Mouse (Mus musculus) cerebellum, adult 2 months (tissue): ENCODE results near the gene Yod1.

Experiments used
- CTCF ChIP-seq: fragments of 200-500 bp; IDR thresholded peaks from 2 replicates; pipeline ENCODE4 v1.5.1; 2011; ENCODE audit warnings: low read depth, mild to moderate bottlenecking, control low read depth, low read length, moderate library complexity, borderline replicate concordance; ENCODE audit not compliant: insufficient read depth
- POLR2A ChIP-seq: fragments of 200-500 bp; IDR thresholded peaks from 2 replicates; pipeline ENCODE4 v1.6.1; 2011; ENCODE audit warnings: low read length, control low read depth, borderline replicate concordance; ENCODE audit not compliant: insufficient read depth

- TF ChIP-seq CTCF: no peak
- TF ChIP-seq POLR2A: no peak
Measured at GRCm38 (mm10) chr1:130734452-130734851, 17.3 kb downstream of the Yod1 start.
